Mouse (Mus musculus): ENCODE measurements around the gene Csf1. TPM values are rescaled to one million over a fixed set of nuclear protein-coding genes. Genes with fewer than 3 reads are reported as not detected.
"Not testable (repeated sequence)": the region's sequence is repeated elsewhere in the genome, so short reads cannot be mapped to it uniquely, and the experiment has no call there.

Gene Csf1
- total and polyA plus RNA-seq, 2 experiments from 2014 or later: 11.2 to 13.1 TPM

DNA sequence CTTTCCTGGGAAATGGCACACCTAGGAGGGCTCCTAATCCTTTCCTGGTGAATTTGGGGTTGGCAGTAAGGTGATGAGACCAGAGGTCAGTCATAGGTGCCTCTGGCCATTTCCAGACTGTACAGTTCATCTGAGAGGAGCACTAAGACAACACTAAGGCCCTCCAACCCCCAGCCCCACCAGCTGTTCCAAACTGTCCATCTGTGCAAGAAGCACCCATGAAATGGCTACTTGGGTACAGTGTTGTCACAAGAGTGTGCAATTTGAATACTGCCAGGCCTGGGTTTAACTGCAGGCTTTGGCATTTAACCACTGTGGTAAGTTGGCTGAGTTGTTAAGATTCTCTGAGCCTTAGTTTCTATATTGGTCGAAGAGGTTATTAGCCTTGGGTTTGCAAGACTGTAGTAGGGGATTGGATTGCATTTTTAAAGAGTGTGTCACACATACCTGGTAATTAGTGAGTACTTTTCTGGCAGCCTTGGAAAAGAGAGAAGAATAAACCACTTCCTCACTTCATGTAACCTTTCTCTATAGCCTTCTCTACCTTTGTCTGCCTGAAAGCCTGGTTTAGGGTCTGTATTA, 22.6 kb downstream of the Csf1 start:
- Histone ChIP-seq H3K4me3 (ENCODE audit: low read length) (no peak overlapping the region), H3K27ac (no peak overlapping the region), H3K4me1 (ENCODE audit: insufficient read depth, low read length) (peaks cover 18% of the 10 kb centered on the region), H3K27me3 (ENCODE audit: insufficient read depth, low read length) (no peaks in the 10 kb centered on the region), H3K36me3 (ENCODE audit: insufficient read depth, low read length) (no peaks in the 10 kb centered on the region), H3K4me2 (ENCODE audit: low read depth, low read length) (no peak overlapping the region), H3K9ac (replicated peaks; ENCODE audit: low read length) (no peak overlapping the region), H3K9me3 (ENCODE audit: low read length) (no peaks in the 10 kb centered on the region)
- no peak for DNase-seq (ENCODE audit: low spot score)
- 87% methylated on average over 1 of the region's 1 CpGs for WGBS
- no peak for ATAC-seq
- TF ChIP-seq CTCF (IDR thresholded peaks at IDR 0.05; ENCODE audit: low read depth): no peak

DNA sequence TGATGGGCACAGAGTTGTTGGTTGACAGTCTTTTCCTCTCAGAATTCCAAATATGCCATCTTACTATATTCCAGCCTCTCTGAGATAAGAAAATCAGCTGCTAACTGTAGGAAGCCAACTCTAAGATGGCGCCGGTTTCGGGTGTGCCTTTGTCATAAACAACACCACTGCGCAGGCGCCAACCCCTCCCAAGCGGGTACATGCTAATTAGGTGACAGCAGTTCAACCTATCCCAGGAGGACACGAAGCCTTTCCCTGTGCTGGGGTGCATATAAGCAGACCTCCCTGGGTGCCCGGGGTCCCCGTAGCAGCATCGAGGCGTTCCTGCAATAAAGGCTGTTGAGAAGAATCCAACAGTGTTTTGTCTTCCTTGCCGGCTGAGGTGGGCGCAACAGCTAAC, 24.6 kb downstream of the Csf1 start:
- not testable (repeated sequence) for H3K4me2 ChIP-seq (ENCODE audit: low read depth, low read length); H3K27ac ChIP-seq; H3K27me3 ChIP-seq (ENCODE audit: insufficient read depth, low read length); ATAC-seq; H3K9me3 ChIP-seq (ENCODE audit: low read length); H3K4me3 ChIP-seq (ENCODE audit: low read length); H3K36me3 ChIP-seq (ENCODE audit: insufficient read depth, low read length); H3K9ac ChIP-seq (replicated peaks; ENCODE audit: low read length); DNase-seq (ENCODE audit: low spot score)
- peaks cover 11% of the 10 kb centered on the region for H3K4me1 ChIP-seq (ENCODE audit: insufficient read depth, low read length)
- 91% methylated on average over 13 of the region's 13 CpGs for WGBS

DNA sequence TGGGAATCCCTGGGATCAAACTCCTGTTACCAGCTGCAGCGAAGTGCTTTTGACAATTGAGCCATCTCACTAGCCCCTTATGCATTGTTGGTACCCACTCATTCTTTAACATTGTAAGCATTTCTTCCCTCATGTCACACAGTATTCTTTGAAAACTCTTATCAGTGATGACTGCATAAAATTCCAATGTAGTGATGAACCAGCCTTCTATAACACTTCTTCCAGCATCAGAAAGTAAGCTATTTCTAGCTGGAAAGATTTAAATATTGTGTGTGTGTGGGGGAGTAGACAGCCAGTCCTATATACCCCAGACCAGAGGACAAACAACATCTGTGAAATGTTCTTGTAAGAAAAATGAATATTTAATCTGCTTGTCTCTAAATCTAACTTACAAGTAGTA, 26.9 kb downstream of the Csf1 start:
- Histone ChIP-seq H3K36me3 (ENCODE audit: insufficient read depth, low read length) (no peaks in the 10 kb centered on the region), H3K4me3 (ENCODE audit: low read length) (no peak overlapping the region), H3K27ac (no peak overlapping the region), H3K27me3 (ENCODE audit: insufficient read depth, low read length) (no peaks in the 10 kb centered on the region), H3K9me3 (ENCODE audit: low read length) (no peaks in the 10 kb centered on the region), H3K9ac (replicated peaks; ENCODE audit: low read length) (no peak overlapping the region), H3K4me1 (ENCODE audit: insufficient read depth, low read length) (no peaks in the 10 kb centered on the region), H3K4me2 (ENCODE audit: low read depth, low read length) (no peak overlapping the region)
- no peak for TF ChIP-seq CTCF (IDR thresholded peaks at IDR 0.05; ENCODE audit: low read depth)
- ATAC-seq (no peak), DNase-seq (ENCODE audit: low spot score) (no peak)
- WGBS: 78% methylated on average over 1 of the region's 1 CpGs

DNA sequence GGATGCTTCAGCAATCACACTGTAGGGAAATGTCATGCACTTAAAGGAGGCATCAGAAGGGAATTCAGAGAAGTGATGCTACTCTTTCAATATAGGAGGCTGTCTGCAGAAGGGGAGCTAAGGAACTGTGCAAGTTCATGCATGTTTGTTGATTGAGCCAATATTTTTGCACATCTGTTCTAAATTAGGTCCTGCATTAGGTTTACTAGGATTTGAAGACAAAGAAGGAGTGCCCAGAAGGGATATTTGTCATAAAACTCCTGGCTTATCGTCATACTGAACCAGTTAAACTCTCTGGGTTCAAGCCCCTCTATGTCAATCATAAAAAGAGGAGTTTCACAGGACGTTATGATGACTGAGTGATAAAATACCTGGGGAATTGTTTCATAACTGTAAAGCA, 30.0 kb downstream of the Csf1 start:
- 69% methylated on average over 2 of the region's 2 CpGs for WGBS
- DNase-seq (ENCODE audit: low spot score) (no peak), ATAC-seq (no peak)
- Histone ChIP-seq H3K36me3 (ENCODE audit: insufficient read depth, low read length) (no peaks in the 10 kb centered on the region), H3K4me3 (ENCODE audit: low read length) (no peak overlapping the region), H3K4me1 (ENCODE audit: insufficient read depth, low read length) (no peaks in the 10 kb centered on the region), H3K27me3 (ENCODE audit: insufficient read depth, low read length) (no peaks in the 10 kb centered on the region), H3K9ac (replicated peaks; ENCODE audit: low read length) (no peak overlapping the region), H3K4me2 (ENCODE audit: low read depth, low read length) (no peak overlapping the region), H3K27ac (no peak overlapping the region), H3K9me3 (ENCODE audit: low read length) (no peaks in the 10 kb centered on the region)
- no peak for TF ChIP-seq CTCF (IDR thresholded peaks at IDR 0.05; ENCODE audit: low read depth)

DNA sequence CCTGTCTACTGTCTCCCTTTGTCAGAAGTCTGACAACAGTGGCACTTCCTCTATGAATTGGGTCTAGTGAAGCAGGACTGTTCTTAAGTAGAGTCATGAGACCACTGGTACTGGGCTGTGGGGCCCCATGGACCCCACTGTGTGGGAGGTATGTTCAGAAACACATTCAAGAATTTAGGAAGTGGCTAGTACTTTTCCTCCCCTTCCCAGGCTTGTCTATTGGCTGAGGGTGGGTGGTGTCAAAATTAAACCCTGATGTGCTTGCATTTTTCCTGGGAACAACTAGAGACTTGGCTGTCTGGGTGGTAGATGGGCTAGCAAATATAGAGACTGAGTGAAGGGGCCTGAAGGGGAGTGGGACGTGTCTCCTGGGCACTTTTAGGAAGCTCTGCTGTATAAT, 31.8 kb downstream of the Csf1 start:
- no peak overlapping the region for H3K9ac ChIP-seq (replicated peaks; ENCODE audit: low read length)
- H3K9me3 ChIP-seq (ENCODE audit: low read length): no peaks in the 10 kb centered on the region
- no peak overlapping the region for H3K4me3 ChIP-seq (ENCODE audit: low read length)
- no peak overlapping the region for H3K4me2 ChIP-seq (ENCODE audit: low read depth, low read length)
- no peak overlapping the region for H3K27ac ChIP-seq
- H3K27me3 ChIP-seq (ENCODE audit: insufficient read depth, low read length): no peaks in the 10 kb centered on the region
- no peak for TF ChIP-seq CTCF (IDR thresholded peaks at IDR 0.05; ENCODE audit: low read depth)
- no peak for ATAC-seq
- DNase-seq (ENCODE audit: low spot score): no peak
- H3K4me1 ChIP-seq (ENCODE audit: insufficient read depth, low read length): no peaks in the 10 kb centered on the region
- no peaks in the 10 kb centered on the region for H3K36me3 ChIP-seq (ENCODE audit: insufficient read depth, low read length)
- 67% methylated on average over 1 of the region's 1 CpGs for WGBS

DNA sequence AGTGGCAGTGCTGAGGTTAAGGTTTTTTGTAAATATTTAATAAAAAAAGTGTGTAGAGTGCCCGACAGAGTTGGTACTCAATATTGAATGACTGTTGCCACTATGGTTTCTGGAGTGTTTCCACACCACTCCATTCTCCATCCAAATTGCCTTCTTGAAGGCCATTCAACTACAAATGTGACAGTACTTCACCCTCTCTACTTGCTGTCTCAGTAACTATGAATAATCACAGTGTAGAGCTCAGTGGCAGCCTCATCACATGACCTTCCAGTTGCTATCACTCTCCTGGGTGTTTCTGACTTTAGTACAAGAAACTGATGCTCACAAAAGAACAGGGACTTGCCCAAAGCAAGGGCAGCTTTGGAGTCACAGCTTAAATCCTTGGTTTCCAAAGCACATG, 44.3 kb downstream of the Csf1 start:
- no peaks in the 10 kb centered on the region for H3K9me3 ChIP-seq (ENCODE audit: low read length)
- no peak overlapping the region for H3K4me3 ChIP-seq (ENCODE audit: low read length)
- H3K9ac ChIP-seq (replicated peaks; ENCODE audit: low read length): no peak overlapping the region
- H3K36me3 ChIP-seq (ENCODE audit: insufficient read depth, low read length): no peaks in the 10 kb centered on the region
- ATAC-seq (no peak), DNase-seq (ENCODE audit: low spot score) (no peak)
- 88% methylated on average over 1 of the region's 1 CpGs for WGBS
- no peaks in the 10 kb centered on the region for H3K4me1 ChIP-seq (ENCODE audit: insufficient read depth, low read length)
- no peak for TF ChIP-seq CTCF (IDR thresholded peaks at IDR 0.05; ENCODE audit: low read depth)
- H3K27ac ChIP-seq: no peak overlapping the region
- H3K4me2 ChIP-seq (ENCODE audit: low read depth, low read length): no peak overlapping the region
- no peaks in the 10 kb centered on the region for H3K27me3 ChIP-seq (ENCODE audit: insufficient read depth, low read length)

DNA sequence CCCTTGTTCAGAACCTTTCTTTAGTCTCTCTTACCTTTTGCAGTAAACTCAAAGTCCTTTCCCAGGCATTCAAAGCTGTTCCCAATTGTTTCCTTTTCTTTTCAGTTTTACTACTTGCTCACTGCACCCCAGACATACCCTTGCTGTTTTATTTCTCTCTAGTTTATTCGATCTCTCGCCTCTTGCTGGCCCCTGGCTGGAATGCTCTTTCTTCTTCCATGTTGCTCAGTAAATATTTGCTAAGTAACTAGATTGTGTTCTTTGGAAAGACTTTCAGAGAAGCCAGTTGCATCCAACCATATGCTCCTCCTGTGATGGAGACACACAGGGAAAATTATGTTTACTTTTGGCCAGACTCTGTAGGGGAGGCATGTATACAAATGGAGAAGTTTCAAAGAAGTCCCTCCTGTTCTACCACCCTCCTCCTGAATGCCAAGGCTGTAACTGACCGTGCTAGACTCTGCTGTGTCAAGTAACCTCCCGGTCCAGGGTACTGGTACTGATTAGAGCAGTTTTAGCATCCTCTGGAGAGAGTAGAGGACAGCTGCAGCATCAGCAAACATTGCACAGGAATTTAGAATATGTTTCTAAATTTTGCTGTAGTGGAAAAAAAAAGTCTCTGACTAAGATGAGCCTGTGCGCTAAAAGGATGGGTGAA, 45.9 kb downstream of the Csf1 start:
- no peaks in the 10 kb centered on the region for H3K36me3 ChIP-seq (ENCODE audit: insufficient read depth, low read length)
- ATAC-seq (no peak), DNase-seq (ENCODE audit: low spot score) (no peak)
- no peak overlapping the region for H3K9ac ChIP-seq (replicated peaks; ENCODE audit: low read length)
- H3K4me2 ChIP-seq (ENCODE audit: low read depth, low read length): no peak overlapping the region
- TF ChIP-seq CTCF (IDR thresholded peaks at IDR 0.05; ENCODE audit: low read depth): no peak
- no peak overlapping the region for H3K27ac ChIP-seq
- 71% methylated on average over 5 of the region's 5 CpGs for WGBS
- no peaks in the 10 kb centered on the region for H3K27me3 ChIP-seq (ENCODE audit: insufficient read depth, low read length)
- no peaks in the 10 kb centered on the region for H3K4me1 ChIP-seq (ENCODE audit: insufficient read depth, low read length)
- no peak overlapping the region for H3K4me3 ChIP-seq (ENCODE audit: low read length)
- H3K9me3 ChIP-seq (ENCODE audit: low read length): no peaks in the 10 kb centered on the region

All from hindbrain, postnatal 0 days (tissue).